Mouse (Mus musculus) lung, embryonic 14.5 days (tissue): ENCODE measurements around the gene Gm13290. TPM values are rescaled to one million over a fixed set of nuclear protein-coding genes. Genes with fewer than 3 reads are reported as not detected.
A peak's percentile ranks its signal among the peaks of the same experiment; 100 is the strongest.
"Not testable (repeated sequence)": the region's sequence is repeated elsewhere in the genome, so short reads cannot be mapped to it uniquely, and the experiment has no call there.

ENCODE experiments used
- ATAC-seq: fragments of 200-750 bp; cut with Nextera tagmentation; 2 replicates; pipeline ENCODE4 v1.8.0; 2017; ENCODE audit warnings: mild to moderate bottlenecking, moderate TSS enrichment, moderate library complexity; ENCODE audit not compliant: insufficient read depth
- DNase-seq: peaks from one replicate; pipeline ENCODE4 v3.0.0-alpha.2; 2015
- H3K27ac ChIP-seq: fragments of 300-500 bp; sonication (generic); 2 replicates; pipeline ENCODE4 v1.5.1; 2014; ENCODE audit warnings: low read depth, mild to moderate bottlenecking, moderate library complexity
- H3K27me3 ChIP-seq: fragments of 300-500 bp; sonication (generic); 2 replicates; pipeline ENCODE4 v1.6.1; 2014; ENCODE audit warnings: low read length, control low read depth; ENCODE audit not compliant: insufficient read depth
- H3K36me3 ChIP-seq: fragments of 300-500 bp; sonication (generic); 2 replicates; pipeline ENCODE4 v1.6.1; 2014; ENCODE audit warnings: control low read depth; ENCODE audit not compliant: insufficient read depth
- H3K4me1 ChIP-seq: fragments of 300-500 bp; sonication (generic); 2 replicates; pipeline ENCODE4 v1.6.1; 2014; ENCODE audit warnings: antibody characterized with exemption, control low read depth; ENCODE audit not compliant: insufficient read depth
- H3K4me2 ChIP-seq: fragments of 300-500 bp; sonication (generic); 2 replicates; pipeline ENCODE4 v1.6.1; 2014; ENCODE audit warnings: mild to moderate bottlenecking
- H3K4me3 ChIP-seq: fragments of 300-500 bp; sonication (generic); 2 replicates; pipeline ENCODE4 v1.5.1; 2014; ENCODE audit warnings: low read depth, low read length
- H3K9ac ChIP-seq: fragments of 300-500 bp; sonication (generic); 2 replicates; pipeline ENCODE4 v1.6.1; 2014
- H3K9me3 ChIP-seq: fragments of 300-500 bp; sonication (generic); 2 replicates; pipeline ENCODE4 v1.6.1; 2016; ENCODE audit warnings: low read depth, low read length, control low read depth
- CTCF ChIP-seq: IDR thresholded peaks from 2 replicates; pipeline ENCODE4 v1.5.1; 2016; ENCODE audit warnings: antibody characterized with exemption, low read depth
- WGBS: fragments of 180-500 bp; shearing (Covaris S2); extraction: QIAGEN DNeasy Blood & Tissue Kit; methylation state at CpG from one replicate; pipeline ENCODE4 v1.1.7; 2014; 5-methylcytosine and 5-hydroxymethylcytosine counted together
- polyA plus RNA-seq: library from polyadenylated mRNA; unstranded; fragments of >200 nt; fragmentation: Nextera tagmentation; extraction: Ambion mirVana; gene quantifications from 2 replicates; pipeline ENCODE4 v1.2.1, GENCODE M21; 2014

Gm13290 gene
- polyA plus RNA-seq, 1 experiment from 2014 or later: not detected

DNA sequence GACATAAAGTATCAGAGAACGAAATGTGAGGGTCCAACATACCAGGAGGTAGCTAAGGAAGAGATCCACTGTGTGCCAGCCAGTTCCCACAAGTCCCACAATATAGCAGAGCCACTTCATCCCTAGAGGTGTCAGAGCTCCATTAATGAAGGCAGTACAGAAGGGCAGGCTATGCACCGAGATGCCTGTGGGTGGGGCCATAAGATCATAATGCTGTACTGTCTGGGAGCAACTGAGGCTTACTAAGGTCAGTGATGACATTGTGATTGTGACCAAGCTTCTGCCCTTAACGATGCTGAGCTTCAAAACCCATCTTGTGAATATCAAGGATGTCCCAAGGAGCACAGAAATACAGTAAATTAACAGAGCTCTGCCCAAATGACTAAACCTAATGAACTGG, 29.4 kb upstream of the Gm13290 start:
- TF ChIP-seq CTCF: no peak
- Histone ChIP-seq H3K9ac (no peak overlapping the region), H3K4me3 (no peak overlapping the region), H3K4me1 (peaks cover 5% of the 10 kb centered on the region; the same call in 1 of the 2 replicates), H3K36me3 (no peaks in the 10 kb centered on the region), H3K27ac (no peak overlapping the region), H3K4me2 (no peak overlapping the region), H3K9me3 (no peaks in the 10 kb centered on the region), H3K27me3 (no peaks in the 10 kb centered on the region)
- DNase-seq (no peak), ATAC-seq (no peak; the same call in 1 of the 2 replicates)
- 69% methylated on average over 3 of the region's 3 CpGs for WGBS

DNA sequence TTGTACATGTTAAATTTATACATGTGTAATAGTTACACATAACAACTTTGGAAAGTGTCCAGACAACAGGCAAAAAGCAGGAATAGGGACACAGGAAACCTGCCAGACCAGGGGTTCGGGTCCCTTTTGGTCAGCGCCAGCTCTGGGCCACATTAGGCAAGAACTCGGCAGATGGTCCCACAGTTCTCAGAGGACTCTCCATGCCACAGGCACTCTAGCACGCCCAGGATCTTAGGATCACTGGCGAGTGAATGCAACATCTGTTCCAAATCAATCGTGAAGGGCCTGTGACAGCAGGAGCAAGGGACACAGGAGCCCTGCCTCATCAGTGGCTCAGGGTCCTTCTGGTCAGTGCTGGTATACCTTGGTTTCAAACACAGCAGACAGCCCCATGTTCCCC, 23.7 kb upstream of the Gm13290 start:
- Histone ChIP-seq H3K27ac (no peak overlapping the region), H3K4me2 (no peak overlapping the region), H3K4me3 (no peak overlapping the region), H3K9me3 (no peaks in the 10 kb centered on the region), H3K4me1 (no peaks in the 10 kb centered on the region), H3K27me3 (no peaks in the 10 kb centered on the region), H3K9ac (no peak overlapping the region), H3K36me3 (no peaks in the 10 kb centered on the region)
- TF ChIP-seq CTCF: no peak
- 49% methylated on average over 6 of the region's 6 CpGs for WGBS
- no peak for DNase-seq
- ATAC-seq: no peak

DNA sequence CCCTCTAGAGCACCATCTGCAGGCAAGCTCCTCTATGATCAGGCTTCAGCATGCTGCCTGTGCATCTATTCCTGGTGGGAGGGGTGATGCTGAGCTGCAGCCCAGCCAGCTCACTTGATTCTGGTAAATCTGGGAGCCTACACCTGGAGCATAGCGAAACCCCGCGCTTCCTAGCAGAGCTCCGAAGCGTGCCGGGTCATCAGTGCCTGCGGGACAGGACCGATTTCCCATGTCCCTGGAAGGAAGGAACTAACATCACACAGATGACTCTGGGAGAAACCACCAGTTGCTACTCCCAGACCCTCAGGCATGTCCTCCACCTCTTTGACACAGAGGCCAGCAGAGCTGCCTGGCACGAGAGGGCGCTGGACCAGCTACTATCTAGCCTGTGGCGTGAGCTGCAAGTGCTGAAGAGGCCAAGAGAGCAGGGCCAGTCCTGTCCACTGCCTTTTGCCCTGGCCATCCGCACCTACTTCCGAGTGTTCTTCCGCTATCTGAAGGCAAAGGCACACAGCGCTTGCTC, 18.8 kb upstream of the Gm13290 start, which contains the start of gene Gm13271:
Gene Gm13271, plus strand, starts transcription at position 51 of the 523 bp plus-strand sequence.
- not testable (repeated sequence) for ATAC-seq, H3K4me3 ChIP-seq, H3K27me3 ChIP-seq, H3K4me1 ChIP-seq, DNase-seq, H3K27ac ChIP-seq, H3K4me2 ChIP-seq, H3K36me3 ChIP-seq, H3K9ac ChIP-seq, H3K9me3 ChIP-seq
- 0 out of 2 replicates have a peak, but pooled peaks have one; percentile 16 for TF ChIP-seq CTCF
- 73% methylated on average over 15 of the region's 15 CpGs for WGBS

DNA sequence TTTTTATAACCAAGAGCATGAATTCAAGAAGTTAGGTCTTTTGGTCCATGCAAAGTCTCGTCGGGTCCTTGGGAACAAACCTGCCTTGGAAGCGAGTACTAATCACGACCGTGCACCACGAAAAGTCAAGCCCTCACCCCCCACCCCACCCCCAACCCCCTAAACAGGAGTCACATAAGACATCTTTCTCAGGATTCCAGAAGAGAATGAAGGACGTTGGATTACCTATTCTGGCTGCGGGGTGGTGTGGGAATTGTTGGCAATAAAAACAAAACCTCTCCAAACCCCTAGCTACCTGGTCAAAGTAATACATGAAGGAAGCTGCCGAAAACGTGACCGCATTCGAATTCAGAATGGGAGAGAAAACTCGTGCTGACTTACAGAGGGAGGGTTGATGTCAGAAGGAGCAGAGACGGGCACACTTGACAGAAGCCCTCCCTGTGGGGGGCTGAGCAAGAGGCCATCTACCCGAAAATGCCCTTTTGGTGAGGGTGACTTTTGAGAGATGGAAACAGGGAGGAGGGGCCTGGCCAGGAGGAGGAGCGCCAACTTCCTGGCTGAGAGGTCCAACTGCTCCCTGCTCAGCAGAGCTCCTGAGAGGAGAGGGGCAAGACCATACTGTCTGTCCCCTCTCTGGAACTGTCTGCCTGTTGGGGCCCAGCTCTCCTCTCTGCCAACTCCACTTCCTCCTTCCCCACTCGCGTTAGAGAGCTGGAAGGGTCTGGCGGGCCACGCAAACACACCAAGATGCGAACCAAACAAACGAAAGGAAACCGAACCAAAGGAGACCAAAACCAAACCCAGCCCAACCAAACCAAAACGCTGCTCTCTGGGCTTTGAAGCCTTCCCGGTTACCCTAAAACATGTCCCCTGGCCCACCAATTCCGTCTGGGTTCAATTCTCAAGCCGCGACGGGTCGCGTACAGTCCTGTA, 16.8 kb upstream of the Gm13290 start:
- peak; percentile 48 for DNase-seq
- H3K9me3 ChIP-seq, ATAC-seq: not testable (repeated sequence)

DNA sequence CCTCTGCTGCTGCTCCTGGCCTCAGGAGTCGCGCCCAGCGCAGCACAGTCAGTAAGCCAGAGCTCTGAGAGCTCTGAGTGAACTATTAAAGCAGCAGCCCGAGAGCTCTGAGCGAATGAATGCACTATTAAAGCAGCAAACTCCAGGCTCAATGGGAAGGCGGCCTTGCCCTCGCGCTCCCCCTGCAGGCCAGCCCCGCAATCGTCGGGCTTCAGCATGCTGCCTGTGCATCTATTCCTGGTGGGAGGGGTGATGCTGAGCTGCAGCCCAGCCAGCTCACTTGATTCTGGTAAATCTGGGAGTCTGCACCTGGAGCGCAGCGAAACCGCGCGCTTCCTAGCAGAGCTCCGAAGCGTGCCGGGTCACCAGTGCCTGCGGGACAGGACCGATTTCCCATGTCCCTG, 16.0 kb upstream of the Gm13290 start:
- not testable (repeated sequence) for H3K9me3 ChIP-seq, H3K4me1 ChIP-seq, H3K27me3 ChIP-seq, H3K36me3 ChIP-seq
- 0% methylated on average over 14 of the region's 21 CpGs for WGBS
- DNase-seq (peak; percentile 94), ATAC-seq (peak; percentile 100)
- Histone ChIP-seq H3K9ac (peak overlapping the region; percentile 67; the same call in 1 of the 2 replicates), H3K4me2 (peak overlapping the region; percentile 68), H3K4me3 (peak overlapping the region; percentile 46), H3K27ac (peak overlapping the region; percentile 97)
- TF ChIP-seq CTCF: peak; percentile 85

More for the DNA sequence above, 16.8 kb upstream of the Gm13290 start:
- Histone ChIP-seq H3K4me2 (peak overlapping the region; percentile 68), H3K4me3 (peak overlapping the region; percentile 46), H3K27ac (peak overlapping the region; percentile 97), H3K9ac (peak overlapping the region; percentile 67)
- not testable (repeated sequence) for H3K4me1 ChIP-seq, H3K27me3 ChIP-seq, H3K36me3 ChIP-seq
- 9% methylated on average over 28 of the region's 31 CpGs for WGBS

DNA sequence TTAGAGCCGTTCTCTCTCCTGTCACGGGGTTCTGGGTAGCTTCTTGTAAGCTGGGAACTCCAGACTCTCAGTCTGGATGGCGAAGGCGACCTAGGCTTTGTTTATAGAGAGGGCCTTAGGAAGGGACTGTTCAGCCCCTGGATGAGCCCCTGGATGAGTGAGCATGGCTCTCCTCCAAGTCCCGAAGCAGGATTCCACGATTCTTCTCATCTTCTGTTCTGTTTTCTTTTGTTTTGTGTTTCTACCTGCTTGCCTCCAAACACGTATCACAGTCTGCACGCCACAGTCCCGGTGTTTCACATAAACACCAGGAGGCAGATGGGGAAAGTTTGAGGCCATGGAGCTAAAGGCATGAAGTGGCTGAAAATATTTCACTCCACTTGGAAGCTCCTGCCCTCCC, 14.9 kb upstream of the Gm13290 start:
- H3K4me1 ChIP-seq, H3K9me3 ChIP-seq, H3K4me3 ChIP-seq, H3K27ac ChIP-seq, H3K4me2 ChIP-seq, DNase-seq, H3K9ac ChIP-seq, H3K36me3 ChIP-seq, H3K27me3 ChIP-seq, ATAC-seq: not testable (repeated sequence)
- 90% methylated on average over 9 of the region's 9 CpGs for WGBS

DNA sequence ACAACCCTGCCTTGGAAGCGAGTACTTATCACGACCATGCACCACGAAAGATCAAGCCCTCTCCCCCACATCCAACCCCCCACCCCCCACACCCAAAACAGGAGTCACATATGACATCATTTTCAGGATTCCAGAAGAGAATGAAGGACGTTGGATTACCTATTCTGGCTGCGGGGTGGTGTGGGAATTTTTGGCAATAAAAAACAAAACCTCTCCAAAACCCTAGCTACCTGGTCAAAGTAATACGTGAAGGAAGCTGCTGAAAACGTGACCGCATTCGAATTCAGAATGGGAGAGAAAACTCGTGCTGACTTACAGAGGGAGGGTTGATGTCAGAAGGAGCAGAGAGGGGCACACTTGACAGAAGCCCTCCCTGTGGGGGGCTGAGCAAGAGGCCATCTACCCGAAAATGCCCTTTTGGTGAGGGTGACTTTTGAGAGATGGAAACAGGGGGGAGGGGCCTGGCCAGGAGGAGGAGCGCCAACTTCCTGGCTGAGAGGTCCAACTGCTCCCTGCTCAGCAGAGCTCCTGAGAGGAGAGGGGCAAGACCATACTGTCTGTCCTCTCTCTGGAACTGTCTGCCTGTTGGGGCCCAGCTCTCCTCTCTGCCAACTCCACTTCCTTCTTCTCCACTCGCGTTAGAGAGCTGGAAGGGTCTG, 13.9 kb upstream of the Gm13290 start, which contains the start of gene Gm13283:
Gene Gm13283, plus strand, starts transcription at position 510 of the 659 bp plus-strand sequence.
- not testable (repeated sequence) for ATAC-seq, H3K9me3 ChIP-seq, H3K36me3 ChIP-seq, H3K9ac ChIP-seq, H3K27me3 ChIP-seq, H3K4me1 ChIP-seq, DNase-seq
- peak within 1 kb of the TSS; percentile 48; the same call in 1 of the 2 replicates for H3K4me2 ChIP-seq
- peak within 1 kb of the TSS; percentile 50; the same call in 1 of the 2 replicates for H3K27ac ChIP-seq
- peak within 1 kb of the TSS; percentile 22; the same call in 1 of the 2 replicates for H3K4me3 ChIP-seq
- WGBS: 19% methylated on average over 8 of the region's 14 CpGs
